Mouse (Mus musculus) 416B (cell line): ENCODE data around the gene Themis.

ENCODE experiments used
- DNase-seq: peaks from one replicate; pipeline ENCODE4 v3.0.0; 2011; ENCODE audit warnings: low read depth

Gene Themis

DNA sequence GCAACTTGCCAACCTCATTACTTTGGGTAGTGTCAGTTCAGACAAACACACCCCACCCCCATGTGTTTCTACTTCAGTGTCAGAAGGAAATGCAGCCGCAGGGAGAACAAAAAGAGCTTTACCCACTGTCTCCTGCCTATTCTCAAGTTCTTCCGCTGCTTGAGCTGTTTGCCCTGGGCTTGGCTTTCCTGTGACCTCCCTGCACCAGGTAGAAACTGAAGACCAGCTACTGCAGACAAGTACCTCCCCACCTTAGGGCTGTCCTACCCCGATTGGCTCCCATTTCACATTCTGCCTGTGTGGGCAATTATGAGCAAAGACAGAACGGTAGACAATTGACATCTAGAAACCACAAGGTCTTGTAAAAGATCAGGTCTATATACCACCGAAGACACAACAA is at the start of gene Themis:
TSS of gene Themis (plus strand) at position 100 of the 400 bp plus-strand sequence.
- no peak for DNase-seq

DNA sequence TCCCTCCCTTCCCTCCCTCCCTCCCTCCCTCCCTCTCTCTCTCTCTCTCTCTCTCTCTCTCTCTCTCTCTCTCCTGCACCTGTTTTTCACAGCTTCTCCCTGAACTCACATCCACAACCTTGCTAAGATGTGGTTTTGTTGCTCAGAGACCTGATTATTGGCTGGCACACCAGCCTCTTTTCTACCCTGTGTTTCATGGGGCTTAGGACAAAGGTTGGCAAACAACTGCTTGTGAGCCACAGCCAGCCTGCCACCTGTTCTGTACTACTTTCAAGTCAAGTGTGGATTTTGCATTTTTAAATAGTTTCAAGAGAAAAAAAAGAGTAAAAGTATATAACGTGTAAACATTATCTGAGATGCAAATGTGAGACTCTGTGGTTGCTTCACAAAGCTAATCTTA is 48.7 kb upstream of the Themis start:
- DNase-seq: no peak

DNA sequence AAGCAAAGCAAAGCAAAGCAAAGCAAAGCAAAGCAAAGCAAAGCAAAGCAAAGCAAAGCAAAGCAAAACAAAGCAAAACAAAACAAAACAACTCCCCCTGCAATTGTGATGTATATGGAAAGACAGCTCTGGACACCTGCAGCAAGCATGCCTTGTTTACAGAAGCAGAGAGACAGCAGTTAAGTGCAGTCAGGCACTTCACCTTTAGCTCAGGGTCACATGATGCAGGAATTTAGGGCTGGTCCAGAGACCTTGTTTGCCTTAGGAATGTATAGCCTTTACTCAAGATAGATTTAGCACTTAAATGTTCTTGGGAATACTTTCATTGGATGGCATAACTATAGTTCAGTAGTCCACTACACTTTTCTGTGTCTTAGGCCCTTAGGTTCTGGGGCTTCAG is 32.1 kb upstream of the Themis start:
- no peak for DNase-seq

DNA sequence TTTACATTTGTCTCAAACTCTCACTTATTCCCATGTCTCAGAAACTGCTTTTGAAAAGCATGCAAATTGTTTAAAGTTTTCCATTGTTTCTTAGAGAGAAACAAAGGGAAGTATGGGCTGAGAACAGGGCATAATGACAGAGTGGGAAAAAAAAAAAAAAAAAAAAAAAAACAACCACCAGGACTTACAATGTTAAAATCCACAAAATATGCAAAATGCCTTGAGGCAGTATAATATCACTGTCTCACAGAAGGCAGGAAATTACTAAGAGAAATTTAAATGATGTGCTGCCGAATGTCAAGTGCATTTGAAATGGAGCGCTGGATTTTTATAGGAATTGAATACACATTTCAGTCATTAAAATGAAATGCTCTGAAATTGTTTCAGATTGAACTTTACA is 26.3 kb upstream of the Themis start:
- DNase-seq: no peak

DNA sequence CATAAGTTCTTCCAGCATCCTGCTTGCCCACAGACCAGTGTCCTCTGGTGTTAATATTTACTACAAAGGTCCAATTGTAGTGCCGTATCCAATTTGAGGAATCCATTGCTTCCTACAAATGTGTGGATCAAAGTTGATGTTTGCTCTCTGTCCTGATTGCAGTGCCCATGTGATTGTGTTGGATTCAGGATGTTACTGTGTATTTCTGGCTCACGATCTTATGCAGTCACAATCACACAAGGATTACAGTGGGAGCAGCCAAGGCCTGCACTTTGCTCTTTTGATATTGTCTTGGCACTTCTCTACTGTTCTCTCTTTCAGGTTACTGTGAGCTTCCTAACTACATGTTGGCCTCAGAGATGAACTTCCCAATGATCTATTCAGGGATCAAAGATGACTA is 20.3 kb upstream of the Themis start:
- no peak for DNase-seq

DNA sequence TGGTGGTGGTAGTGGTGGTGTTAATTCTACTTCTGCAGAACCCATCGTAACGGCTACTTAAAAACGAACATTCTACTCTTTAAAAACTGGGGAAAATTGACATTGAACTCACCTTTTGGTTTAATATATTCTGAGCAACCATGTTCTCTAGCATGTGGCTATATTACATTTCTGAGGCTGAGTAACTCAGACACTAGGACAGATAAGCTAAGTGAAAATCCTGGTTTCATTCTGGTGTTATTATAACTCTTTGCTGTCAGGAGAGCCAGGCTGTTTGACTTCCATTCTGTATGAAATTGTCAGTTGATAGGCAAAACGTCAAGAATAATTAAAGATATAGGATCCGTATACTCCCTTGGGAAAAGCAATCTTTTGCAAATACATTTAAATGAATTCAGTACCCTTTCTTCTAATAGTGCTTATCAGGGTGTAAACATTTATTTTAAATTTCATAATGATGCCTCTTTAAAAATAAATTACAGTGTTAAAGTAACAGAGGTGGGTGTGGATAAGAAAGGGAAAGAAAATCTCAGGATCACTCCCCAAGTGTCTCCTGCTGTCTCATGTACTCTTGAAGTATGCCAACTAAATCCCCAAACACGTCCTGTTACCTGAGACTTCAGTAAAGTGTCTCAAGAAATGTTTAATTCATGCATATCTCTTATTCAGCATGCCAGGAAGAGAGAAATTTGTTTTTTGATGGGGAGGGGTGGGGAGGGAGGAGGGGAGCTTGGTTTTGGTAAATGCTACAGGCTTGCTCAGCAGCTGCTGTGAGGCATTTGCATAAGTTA is 18.9 kb upstream of the Themis start:
- no peak for DNase-seq

DNA sequence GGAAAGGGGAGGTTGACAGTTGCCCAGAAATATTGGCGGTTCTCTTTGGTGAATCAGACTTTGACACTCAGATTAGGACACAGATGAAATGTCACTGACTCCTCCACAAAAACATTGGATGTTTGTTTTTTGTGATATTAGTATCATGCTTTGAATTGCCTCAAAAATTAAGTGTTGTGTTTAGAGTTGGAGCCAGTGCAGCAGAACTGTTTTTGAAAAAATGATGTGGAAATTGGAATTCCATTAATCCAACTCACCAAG is 18.3 kb upstream of the Themis start:
- no peak for DNase-seq

DNA sequence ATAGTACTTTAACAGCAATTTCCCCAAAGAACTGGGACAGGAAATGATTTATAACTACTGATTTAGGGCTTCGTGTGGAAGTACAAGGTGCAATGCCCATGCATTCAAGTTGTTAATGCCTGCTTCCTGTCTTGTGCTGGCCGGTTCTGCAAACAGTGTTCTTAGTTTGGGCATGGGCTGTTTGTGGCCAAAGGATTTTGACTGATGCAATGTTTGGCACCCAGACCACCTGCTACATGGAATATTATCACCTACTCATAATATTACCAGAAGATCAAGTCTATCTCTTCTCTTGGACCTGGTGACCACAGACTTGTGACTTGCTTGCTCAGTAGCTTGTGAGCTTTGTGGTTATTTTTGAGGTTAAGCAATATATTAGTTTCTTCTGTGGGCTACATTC is 16.2 kb upstream of the Themis start:
- DNase-seq: peak; percentile 26

DNA sequence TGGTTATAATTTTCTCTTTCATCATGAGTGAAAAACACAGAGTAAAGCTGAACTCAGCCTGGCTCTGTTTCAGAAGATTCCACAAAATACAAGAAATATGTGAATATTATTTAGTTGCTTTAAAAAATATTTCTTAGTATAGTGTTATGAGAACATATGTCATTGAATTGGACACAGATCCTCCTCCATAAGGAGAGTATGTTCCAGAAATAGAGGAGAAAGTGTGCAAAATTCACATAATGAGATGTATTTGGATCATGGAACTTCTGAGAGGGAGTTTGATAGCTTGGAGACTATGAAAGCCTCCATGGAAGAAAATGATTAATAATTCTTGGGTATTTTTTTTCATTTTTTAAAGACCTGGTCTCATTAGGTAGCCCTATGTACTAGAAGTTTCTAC is 13.4 kb upstream of the Themis start:
- no peak for DNase-seq

DNA sequence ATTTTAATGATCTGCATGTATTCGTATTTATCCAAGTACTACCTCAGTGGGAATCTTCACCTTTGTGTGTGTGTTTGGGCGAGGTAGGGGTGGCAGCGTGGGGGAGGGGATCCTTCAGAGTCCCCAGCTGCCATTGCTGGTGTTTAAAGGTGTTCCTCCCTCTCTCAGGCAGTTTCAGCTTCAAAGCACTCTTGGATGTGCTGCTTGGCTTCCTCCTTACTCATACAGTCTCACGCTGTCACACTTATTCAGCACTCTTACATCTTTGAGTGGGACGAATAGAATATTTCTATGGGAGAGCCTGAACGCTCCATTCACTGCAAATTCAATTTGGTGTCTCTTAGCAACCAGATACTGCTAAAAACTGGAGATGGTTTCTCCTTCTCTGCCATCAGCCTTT is 3.0 kb upstream of the Themis start:
- DNase-seq: no peak

DNA sequence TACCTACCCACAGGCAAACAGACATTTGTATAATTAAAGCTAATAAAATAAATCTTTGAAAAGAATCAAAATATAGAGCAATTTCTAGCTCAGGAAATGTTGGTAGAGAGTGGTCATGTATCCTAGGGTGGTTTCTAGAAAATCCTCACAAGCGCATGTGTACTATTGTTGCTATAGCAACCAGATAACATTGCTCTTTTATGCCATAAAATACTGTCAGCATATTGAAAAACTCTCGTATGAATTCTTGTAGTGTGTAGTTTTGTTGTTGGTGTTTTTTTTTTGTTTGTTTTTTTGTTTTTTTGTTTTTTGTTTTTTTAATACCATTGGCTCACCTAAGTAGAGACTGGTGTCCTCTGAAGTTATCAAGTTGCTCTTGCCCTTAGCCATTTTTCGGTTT is 5.8 kb downstream of the Themis start:
- no peak for DNase-seq

DNA sequence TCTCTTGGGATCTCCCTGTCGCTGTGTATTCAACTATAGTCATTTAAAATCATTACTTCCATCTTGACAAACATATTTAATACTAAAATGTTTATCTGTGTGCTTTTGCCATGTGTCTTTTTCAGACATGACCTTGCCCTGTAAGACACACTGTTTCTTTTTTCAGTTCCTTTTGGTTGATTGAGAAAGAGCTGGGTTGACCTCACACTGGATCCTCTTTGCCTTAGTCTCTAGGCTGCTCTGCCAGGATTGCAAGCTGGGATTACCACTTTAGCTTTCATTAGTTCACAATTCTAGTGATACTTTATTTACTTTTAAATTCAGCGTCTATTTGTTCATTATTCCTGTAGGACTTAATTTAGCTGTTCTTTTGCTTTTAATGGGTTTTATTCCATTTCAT is 7.2 kb downstream of the Themis start:
- DNase-seq: no peak

DNA sequence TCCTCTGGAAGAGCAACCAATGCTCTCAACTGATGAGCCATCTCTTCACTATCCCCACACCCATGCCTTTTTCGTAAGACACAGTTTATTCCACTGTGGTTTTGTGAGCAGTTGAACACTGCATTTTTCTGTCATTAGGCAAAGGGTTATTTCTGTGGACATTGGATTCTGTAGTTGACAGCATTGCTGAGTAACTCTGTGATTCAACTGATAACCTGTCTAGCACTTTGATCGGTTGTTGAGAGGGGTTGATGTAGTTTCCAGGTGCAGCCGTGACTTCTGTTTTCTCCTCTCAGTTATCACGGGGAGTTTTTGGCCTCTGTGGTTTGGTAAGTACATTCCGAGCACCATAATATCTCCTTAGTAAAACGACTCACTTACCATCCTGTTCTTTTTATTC is 26.8 kb downstream of the Themis start:
- DNase-seq: no peak

DNA sequence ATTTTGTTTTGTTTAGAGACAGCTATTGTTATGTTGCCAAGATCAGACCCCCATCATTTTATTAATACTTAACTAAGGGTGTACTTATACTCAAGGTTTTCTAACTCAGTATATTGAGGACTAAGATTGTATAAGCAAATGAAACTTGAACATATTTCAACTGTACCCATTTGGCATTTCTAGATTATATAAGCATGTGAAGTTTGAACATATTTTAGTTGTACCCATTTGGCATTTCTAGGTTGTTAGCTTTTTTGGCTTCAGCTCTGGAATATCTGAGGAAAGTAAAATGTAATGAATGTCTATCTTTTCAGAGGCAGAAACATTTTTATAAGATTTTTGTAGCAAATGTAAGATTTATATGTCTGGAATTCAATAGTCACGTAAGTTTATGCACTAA is 27.9 kb downstream of the Themis start:
- no peak for DNase-seq

DNA sequence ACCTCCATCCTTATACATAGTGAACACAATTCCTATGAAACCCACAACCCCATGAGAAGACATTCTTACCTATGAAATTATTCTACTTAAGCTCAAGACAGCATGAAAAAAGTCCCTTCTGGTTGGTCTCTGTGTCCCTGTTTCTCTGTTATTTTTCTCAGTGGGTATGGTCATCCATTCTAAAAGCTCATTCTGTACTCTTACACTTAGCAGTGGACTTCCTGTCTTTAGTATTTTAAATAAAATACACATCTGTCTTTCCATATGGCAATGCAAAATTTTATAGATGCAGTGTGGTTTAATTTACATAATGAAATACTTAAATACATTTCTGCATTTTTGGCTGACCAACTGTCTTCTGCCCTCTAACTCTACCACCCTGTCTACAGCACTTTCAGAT is 30.0 kb downstream of the Themis start:
- DNase-seq: no peak

DNA sequence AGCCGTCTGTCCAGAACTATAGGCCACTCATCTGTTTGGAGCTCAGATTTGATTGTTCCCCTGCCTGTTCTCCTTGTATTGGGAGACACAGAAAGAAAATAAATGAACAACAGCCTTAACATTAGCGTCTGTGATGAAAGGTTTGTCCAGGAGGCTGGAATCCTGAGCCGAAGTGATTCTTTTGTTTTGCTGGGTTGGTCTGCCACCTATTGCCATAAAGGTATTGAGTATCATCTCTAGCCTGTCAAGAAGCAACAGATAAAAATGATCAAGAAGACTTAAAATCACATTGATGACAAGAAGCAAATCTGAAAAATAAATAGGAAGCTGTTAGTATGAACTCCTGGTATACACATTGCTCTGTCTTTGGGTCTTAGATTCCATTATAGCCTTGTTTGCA is 53.7 kb downstream of the Themis start:
- DNase-seq: no peak

DNA sequence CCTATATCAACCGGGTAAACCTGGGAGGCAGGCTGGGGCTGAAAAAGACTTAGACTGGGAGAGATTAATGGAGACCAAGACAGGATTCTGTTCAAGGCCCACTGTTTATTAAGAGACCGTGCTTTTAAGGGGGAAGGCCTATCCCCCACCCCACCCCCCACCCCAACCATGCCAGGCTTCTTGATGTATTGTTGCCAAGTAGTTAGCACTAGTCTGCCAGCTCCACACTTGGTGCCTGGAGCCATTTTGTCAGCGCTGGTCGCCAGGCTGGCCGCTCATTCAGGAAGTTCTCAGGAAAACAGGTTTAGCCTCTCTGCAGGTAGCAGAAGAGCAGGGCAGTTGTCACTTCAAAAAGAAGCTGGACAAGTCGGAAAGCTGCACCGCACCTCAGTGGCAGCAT is 55.1 kb downstream of the Themis start:
- DNase-seq: no peak

DNA sequence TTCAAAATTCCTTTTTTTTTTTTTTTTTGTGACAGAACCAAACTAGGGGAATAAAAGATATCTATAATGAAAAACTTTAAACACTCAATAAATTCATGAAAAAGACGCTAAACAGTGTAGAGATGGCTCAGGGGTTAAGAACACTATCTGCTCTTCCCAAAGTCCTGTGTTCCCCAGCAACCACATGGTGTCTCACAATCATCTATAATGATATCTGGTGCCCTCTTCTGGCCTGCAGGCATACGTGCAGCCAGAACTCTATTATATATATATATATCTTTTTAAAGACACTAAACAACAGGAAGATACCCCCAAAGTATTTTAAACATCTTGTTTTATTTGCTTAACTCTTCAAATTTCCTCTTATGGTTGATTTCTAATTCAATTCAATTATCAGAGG is 62.0 kb downstream of the Themis start:
- DNase-seq: peak; percentile 63

DNA sequence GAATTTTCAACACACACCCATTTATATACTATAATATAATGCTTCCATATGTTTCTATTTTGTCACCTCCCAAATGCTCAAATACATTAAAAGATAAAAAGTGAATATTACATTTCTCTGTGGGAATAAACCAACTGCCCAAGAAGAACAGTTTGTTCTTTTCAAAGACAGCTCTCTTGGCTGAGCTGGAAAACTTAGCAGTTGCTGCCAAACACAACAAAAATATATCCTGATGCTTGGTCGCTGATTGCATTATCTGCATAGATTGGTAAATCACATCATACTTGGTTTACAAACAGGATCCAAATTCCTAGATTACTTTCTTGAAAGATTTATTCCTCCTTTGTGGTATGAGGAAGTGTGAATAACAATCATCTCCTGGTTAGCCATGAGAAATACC is 69.8 kb downstream of the Themis start:
- DNase-seq: no peak

DNA sequence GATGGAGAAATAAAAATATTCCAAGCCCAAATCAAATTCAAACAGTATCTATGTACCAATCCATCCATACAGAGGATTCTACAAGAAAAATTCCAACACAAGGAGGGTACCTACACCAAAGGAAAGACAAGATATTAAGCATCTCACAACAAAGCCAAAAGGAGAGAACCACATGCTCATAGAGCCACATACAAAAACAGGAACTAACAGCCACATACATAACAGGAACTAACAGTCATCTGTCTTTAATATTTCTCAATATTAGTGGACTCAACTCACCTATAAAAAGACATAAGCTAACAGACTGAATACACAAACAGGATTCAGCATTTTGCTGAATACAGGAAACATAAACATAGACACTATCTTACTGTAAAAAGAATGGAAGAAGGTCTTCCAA is 78.3 kb downstream of the Themis start:
- peak; percentile 27 for DNase-seq

DNA sequence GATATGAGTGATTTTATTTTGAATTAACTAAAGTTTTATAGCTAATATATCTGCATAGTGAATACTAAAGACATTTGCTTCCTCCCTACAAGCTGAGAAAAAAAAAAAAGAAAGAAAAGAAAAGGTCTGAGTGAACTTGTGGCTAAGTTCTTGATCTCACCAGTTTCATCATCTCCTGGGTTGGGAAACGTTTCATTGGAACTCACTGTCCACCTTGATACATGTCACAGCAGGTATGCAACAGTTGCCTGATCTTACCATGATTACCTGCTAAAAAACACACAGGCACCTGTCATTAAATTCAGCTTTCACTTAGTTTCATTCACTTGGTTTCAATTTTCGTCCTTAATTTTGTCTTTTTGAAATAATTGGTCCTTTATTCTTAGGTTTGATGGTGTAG is 85.2 kb downstream of the Themis start:
- DNase-seq: no peak

DNA sequence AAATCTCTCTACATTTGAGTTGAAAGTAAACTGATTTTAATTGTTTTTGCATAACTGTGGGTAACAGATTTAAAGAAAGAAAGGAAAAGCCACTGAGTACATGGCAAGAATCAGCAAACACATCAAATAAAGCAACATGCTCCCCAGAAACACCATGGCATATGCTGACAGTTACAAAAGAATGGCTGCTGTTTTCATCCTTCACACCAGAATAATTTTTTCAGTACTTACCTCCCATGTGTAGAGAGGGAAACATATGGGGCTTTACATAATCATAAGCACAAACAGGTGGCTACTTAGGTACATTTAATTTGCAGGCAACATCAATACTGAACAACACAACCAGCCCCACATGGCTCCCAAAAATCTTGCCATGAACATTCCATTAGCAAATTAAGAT is 86.8 kb downstream of the Themis start:
- DNase-seq: no peak

DNA sequence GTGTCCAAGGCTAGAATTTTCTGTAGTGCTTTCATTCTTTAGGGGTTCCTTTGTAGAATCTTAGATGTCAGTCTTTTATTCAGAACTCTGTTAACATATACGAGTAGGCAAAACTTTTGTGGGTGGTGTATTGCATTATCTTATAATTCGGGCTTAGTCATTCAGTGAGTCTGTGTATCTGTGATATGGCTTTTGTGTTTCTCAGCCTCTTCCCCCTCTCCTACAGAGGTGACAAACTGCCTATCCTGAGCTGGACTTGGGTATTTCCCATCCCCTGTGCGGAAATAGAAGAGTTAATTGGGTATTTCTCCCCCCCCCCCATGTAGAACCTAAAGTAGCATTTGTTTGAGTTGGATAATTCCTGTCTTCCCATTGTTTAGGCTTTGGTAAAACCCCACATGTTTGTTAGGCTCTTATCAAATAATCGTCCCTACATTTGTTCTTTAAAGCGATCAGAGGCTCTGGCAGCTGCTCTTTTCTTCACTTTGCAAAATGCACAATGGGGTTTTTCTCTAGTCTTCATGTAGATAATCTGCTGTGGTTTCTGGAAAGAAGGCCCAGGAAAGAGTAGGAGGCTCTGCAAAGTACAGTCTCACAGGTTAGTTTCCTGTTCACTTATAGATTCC is 108.7 kb downstream of the Themis start:
- DNase-seq: no peak

DNA sequence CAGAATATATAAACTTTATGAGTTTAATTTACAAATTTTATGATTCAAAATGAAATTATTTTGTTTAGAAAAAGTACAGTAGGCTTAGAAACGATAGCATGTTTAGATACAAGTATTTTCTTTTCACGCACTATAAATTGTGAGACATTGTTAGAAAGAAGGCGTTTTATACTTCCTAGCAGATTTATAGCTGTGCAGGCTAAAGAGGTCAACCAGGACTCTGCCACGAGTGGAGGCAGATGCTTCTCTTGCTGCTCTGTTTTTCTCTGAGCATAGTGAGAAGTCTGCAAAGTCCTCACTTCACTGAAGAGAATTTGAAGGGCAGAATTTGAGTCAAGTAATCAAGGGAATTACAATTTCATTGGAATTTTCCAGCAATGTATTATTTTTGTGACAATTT is 131.3 kb downstream of the Themis start:
- DNase-seq: no peak
